Mouse (Mus musculus): ENCODE measurements around the gene Kcp. TPM values are rescaled to one million over a fixed set of nuclear protein-coding genes. Genes with fewer than 3 reads are reported as not detected.

Gene Kcp
- 25.7 and 26.2 TPM in 2 replicates for polyA plus RNA-seq (2012; rRNA removed)

DNA sequence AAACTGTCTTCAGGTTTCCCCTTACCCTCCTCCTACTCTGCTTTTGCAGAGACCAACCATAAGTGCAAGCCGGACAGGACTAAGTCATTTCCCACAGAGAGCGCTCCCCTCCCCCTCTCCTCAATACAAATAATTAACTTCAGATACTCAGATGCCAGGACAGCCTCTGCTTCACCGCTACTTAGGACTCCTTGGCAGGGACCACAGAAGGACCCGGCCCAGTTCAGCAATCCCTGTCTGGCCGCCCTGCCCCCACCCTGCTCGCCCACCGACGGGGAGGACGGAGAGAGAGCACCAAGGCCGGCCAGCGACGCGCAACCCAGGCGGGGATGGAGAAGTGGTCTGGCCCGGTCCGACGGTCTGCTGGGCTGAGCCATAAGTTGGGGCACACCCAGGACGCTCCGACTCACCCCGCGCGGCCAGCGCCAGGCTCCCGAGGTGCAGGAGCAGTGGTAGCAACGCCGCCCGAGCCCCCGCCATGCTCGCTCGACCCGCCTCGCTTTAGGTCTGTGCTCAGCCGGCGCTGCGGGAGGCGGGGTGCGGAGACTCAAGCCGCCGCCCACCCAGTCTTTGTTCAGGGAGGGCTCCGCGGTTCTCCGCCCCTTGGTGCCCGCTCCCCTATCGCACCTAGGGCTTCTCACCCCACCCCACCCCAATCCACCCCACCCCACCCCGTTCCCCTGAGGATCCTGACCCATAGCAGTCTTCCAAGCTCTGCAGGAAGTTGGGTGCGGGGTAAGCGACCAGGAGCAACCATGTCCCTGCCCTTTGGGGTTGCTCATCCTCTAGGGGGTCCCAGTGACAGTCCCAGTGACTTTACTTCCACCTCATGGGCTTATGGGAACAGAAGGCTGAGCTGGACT lies at the start of gene Kcp:
TSS of gene Kcp (minus strand) at position 506 of the 863 bp plus-strand sequence.
- 0 out of 2 replicates have a peak, but pooled peaks cover 3% of the 10 kb centered on the region for H3K4me1 ChIP-seq (ENCODE audit: control insufficient read depth, insufficient read depth, low read length)
- 2% methylated on average over 47 of the region's 47 CpGs for WGBS
- H3K36me3 ChIP-seq (ENCODE audit: control insufficient read depth, insufficient read depth, low read length) = no peaks in the 10 kb centered on the region
- H3K4me3 ChIP-seq (ENCODE audit: insufficient read depth, low read depth, low read length) = peak within 1 kb of the TSS; percentile 59
- H3K27me3 ChIP-seq (replicated peaks; ENCODE audit: control insufficient read depth, insufficient read depth, low read length) = no peaks in the 10 kb centered on the region
- no peak within 1 kb of the TSS for H3K27ac ChIP-seq (ENCODE audit: insufficient read depth, low read depth, low read length)
- no peak for TF ChIP-seq CTCF (conservative IDR thresholded peaks at IDR 0.05; ENCODE audit: insufficient read depth, insufficient read length, low read depth, low read length)
- no peak for TF ChIP-seq POLR2A (IDR thresholded peaks at IDR 0.05; ENCODE audit: low read depth, low read length)
- DNase-seq = peak; percentile 84

- no peak for DNase-seq
- no peak overlapping the region for H3K4me3 ChIP-seq (ENCODE audit: insufficient read depth, low read depth, low read length)
- H3K36me3 ChIP-seq (ENCODE audit: control insufficient read depth, insufficient read depth, low read length) = peaks cover 14% of the 10 kb centered on the region
- no peaks in the 10 kb centered on the region for H3K4me1 ChIP-seq (ENCODE audit: control insufficient read depth, insufficient read depth, low read length)
- no peak for TF ChIP-seq POLR2A (IDR thresholded peaks at IDR 0.05; ENCODE audit: low read depth, low read length)
- TF ChIP-seq CTCF (conservative IDR thresholded peaks at IDR 0.05; ENCODE audit: insufficient read depth, insufficient read length, low read depth, low read length) = no peak
- WGBS = 86% methylated on average over 2 of the region's 2 CpGs
- H3K27me3 ChIP-seq (replicated peaks; ENCODE audit: control insufficient read depth, insufficient read depth, low read length) = no peaks in the 10 kb centered on the region
- no peak overlapping the region for H3K27ac ChIP-seq (ENCODE audit: insufficient read depth, low read depth, low read length)
Measured at GRCm38 (mm10) chr6:29557112-29557511, 49.4 kb upstream of the Kcp start.

DNA sequence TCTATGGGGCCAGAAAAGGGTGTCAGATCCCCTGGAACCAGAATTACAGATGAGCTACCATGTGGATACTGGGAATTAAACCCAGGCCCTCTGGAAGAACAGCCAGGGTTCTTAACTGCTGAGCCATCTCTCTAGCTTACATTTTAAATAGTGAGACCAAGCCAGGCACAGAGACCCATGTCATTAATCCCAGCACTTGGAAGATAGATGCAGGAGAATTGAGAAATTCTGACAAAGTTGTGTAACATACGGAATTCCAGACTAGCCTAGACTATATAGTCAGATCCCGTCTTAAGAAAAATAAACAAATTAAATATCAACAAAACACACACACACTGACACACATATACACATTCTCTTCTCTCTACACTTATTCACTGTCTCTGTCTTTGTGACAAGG lies 44.8 kb upstream of the Kcp start:
- Histone ChIP-seq H3K27ac (ENCODE audit: insufficient read depth, low read depth, low read length) (no peak overlapping the region), H3K27me3 (replicated peaks; ENCODE audit: control insufficient read depth, insufficient read depth, low read length) (no peaks in the 10 kb centered on the region), H3K36me3 (ENCODE audit: control insufficient read depth, insufficient read depth, low read length) (peaks cover 14% of the 10 kb centered on the region), H3K4me3 (ENCODE audit: insufficient read depth, low read depth, low read length) (no peak overlapping the region), H3K4me1 (ENCODE audit: control insufficient read depth, insufficient read depth, low read length) (no peaks in the 10 kb centered on the region)
- no peak for DNase-seq
- no peak for TF ChIP-seq POLR2A (IDR thresholded peaks at IDR 0.05; ENCODE audit: low read depth, low read length)
- no peak for TF ChIP-seq CTCF (conservative IDR thresholded peaks at IDR 0.05; ENCODE audit: insufficient read depth, insufficient read length, low read depth, low read length)
- WGBS = 96% methylated on average over 2 of the region's 2 CpGs

- Histone ChIP-seq H3K4me1 (ENCODE audit: control insufficient read depth, insufficient read depth, low read length) (no peaks in the 10 kb centered on the region), H3K27me3 (replicated peaks; ENCODE audit: control insufficient read depth, insufficient read depth, low read length) (no peaks in the 10 kb centered on the region), H3K4me3 (ENCODE audit: insufficient read depth, low read depth, low read length) (no peak overlapping the region), H3K27ac (ENCODE audit: insufficient read depth, low read depth, low read length) (no peak overlapping the region), H3K36me3 (ENCODE audit: control insufficient read depth, insufficient read depth, low read length) (peaks cover 5% of the 10 kb centered on the region)
- TF ChIP-seq POLR2A (IDR thresholded peaks at IDR 0.05; ENCODE audit: low read depth, low read length) (no peak), CTCF (conservative IDR thresholded peaks at IDR 0.05; ENCODE audit: insufficient read depth, insufficient read length, low read depth, low read length) (no peak)
- 92% methylated on average over 1 of the region's 1 CpGs for WGBS
- no peak for DNase-seq
Measured at GRCm38 (mm10) chr6:29548086-29548485, 40.3 kb upstream of the Kcp start.

DNA sequence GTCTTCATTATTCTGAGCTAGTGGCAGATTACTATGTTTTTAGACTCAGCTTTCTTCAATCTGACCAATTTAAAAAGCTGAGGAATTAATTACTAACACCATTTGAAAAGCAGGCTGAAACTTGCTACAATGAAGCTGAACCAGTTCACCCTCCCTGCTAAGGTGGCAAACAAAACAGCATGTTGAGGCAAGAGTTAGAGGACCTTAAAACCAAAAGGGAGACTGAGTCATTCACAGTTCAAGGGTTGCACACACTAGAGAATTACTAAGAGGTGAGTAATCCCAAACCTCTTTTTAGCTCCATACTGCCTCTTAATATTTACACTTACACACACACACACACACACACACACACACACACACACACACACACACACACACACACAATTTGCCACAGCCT lies 39.8 kb upstream of the Kcp start:
- DNase-seq = no peak
- H3K4me1 ChIP-seq (ENCODE audit: control insufficient read depth, insufficient read depth, low read length) = no peaks in the 10 kb centered on the region
- H3K27ac ChIP-seq (ENCODE audit: insufficient read depth, low read depth, low read length) = no peak overlapping the region
- TF ChIP-seq CTCF (conservative IDR thresholded peaks at IDR 0.05; ENCODE audit: insufficient read depth, insufficient read length, low read depth, low read length) (no peak), POLR2A (IDR thresholded peaks at IDR 0.05; ENCODE audit: low read depth, low read length) (no peak)
- no peaks in the 10 kb centered on the region for H3K27me3 ChIP-seq (replicated peaks; ENCODE audit: control insufficient read depth, insufficient read depth, low read length)
- peaks cover 5% of the 10 kb centered on the region for H3K36me3 ChIP-seq (ENCODE audit: control insufficient read depth, insufficient read depth, low read length)
- no peak overlapping the region for H3K4me3 ChIP-seq (ENCODE audit: insufficient read depth, low read depth, low read length)

GRCm38 (mm10) chr6:29545611-29546010 lies 37.9 kb upstream of the Kcp start:
- WGBS = 98% methylated on average over 2 of the region's 2 CpGs
- TF ChIP-seq CTCF (conservative IDR thresholded peaks at IDR 0.05; ENCODE audit: insufficient read depth, insufficient read length, low read depth, low read length) = no peak
- no peak for TF ChIP-seq POLR2A (IDR thresholded peaks at IDR 0.05; ENCODE audit: low read depth, low read length)
- Histone ChIP-seq H3K4me3 (ENCODE audit: insufficient read depth, low read depth, low read length) (no peak overlapping the region), H3K27me3 (replicated peaks; ENCODE audit: control insufficient read depth, insufficient read depth, low read length) (no peaks in the 10 kb centered on the region), H3K36me3 (ENCODE audit: control insufficient read depth, insufficient read depth, low read length) (peaks cover 2% of the 10 kb centered on the region), H3K4me1 (ENCODE audit: control insufficient read depth, insufficient read depth, low read length) (no peaks in the 10 kb centered on the region), H3K27ac (ENCODE audit: insufficient read depth, low read depth, low read length) (no peak overlapping the region)
- DNase-seq = no peak

DNA sequence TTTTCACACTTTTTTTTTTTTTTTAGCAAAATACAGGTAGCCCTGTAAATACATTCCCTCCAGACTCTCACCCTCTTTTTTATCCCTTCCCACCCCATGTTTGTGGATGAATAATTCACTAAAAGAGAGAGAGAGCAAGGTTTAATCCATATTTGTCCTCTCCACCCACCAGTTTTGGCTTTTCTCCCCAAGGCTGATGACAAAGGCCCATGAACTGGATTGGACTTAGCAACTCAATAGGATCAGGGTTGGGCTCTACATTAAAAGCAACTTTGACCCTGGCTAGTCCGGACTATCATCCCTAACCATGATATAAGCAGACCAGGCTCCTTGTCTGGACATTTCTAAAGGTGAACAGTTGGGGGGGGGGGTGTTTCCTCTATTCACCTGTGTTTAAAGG lies 33.2 kb upstream of the Kcp start:
- H3K27ac ChIP-seq (ENCODE audit: insufficient read depth, low read depth, low read length) = no peak overlapping the region; the same call in 1 of the 2 replicates
- no peaks in the 10 kb centered on the region; the same call in 1 of the 2 replicates for H3K4me1 ChIP-seq (ENCODE audit: control insufficient read depth, insufficient read depth, low read length)
- no peaks in the 10 kb centered on the region; the same call in none of the 2 replicates for H3K36me3 ChIP-seq (ENCODE audit: control insufficient read depth, insufficient read depth, low read length)
- H3K4me3 ChIP-seq (ENCODE audit: insufficient read depth, low read depth, low read length) = no peak overlapping the region
- TF ChIP-seq POLR2A (IDR thresholded peaks at IDR 0.05; ENCODE audit: low read depth, low read length) (no peak), CTCF (conservative IDR thresholded peaks at IDR 0.05; ENCODE audit: insufficient read depth, insufficient read length, low read depth, low read length) (no peak)
- H3K27me3 ChIP-seq (replicated peaks; ENCODE audit: control insufficient read depth, insufficient read depth, low read length) = no peaks in the 10 kb centered on the region
- peak; percentile 73 for DNase-seq
- WGBS = 85% methylated on average over 1 of the region's 1 CpGs

Measured in kidney, adult 2 months (tissue).